In genomic region chr17:71826603-71827002, GRCm38 (mm10) we compare ENCODE assay signal across 30 mouse cellular contexts. TPM values are rescaled to one million over a fixed set of nuclear protein-coding genes. Genes with fewer than 3 reads are reported as not detected.
DNase-seq lines count a peak whose midpoint lies in the region; ATAC-seq lines count a peak whose summit lies in the region.
"Had no signal": no experiment of that assay in that cellular context is flagged by ENCODE, and none has a peak within 500 bp of the region (broad histone marks: within the 10 kb centered on the region; RNA-seq: fewer than 3 reads in every experiment).

No protein-coding gene starts in this region.

- H3K9me3 ChIP-seq in heart, embryonic 12.5 days (replicated peaks), result no peaks in the 10 kb centered on the region
- H3K9me3 ChIP-seq in limb, embryonic 10.5 days (replicated peaks), result no peaks in the 10 kb centered on the region
- no peaks in the 10 kb centered on the region for H3K9me3 ChIP-seq in hindbrain, embryonic 11.5 days (ENCODE audit: control insufficient read depth, low read length)
- H3K9me3 ChIP-seq: hindbrain, embryonic 13.5 days; megakaryocyte, embryonic 14.5 days; neural tube, embryonic 15.5 days had no signal

- H3K27me3 ChIP-seq in heart, embryonic 12.5 days (replicated peaks), result no peaks in the 10 kb centered on the region
- no peaks in the 10 kb centered on the region for H3K27me3 ChIP-seq in limb, embryonic 10.5 days (ENCODE audit: low read depth, poor library complexity, severe bottlenecking)
- no peaks in the 10 kb centered on the region for H3K27me3 ChIP-seq in hindbrain, embryonic 11.5 days (ENCODE audit: control insufficient read depth, insufficient read depth, low read length)
- H3K27me3 ChIP-seq: hindbrain, embryonic 13.5 days; neural tube, embryonic 15.5 days; Patski had no signal

- no peak overlapping the region for H3K4me3 ChIP-seq in heart, embryonic 12.5 days
- no peak overlapping the region for H3K4me3 ChIP-seq in limb, embryonic 10.5 days
- no peak overlapping the region for H3K4me3 ChIP-seq in hindbrain, embryonic 11.5 days (ENCODE audit: low read depth, low read length)
- H3K4me3 ChIP-seq: erythroblast, embryonic 14.5 days; hindbrain, embryonic 13.5 days; megakaryocyte, embryonic 14.5 days; neural tube, embryonic 15.5 days had no signal

- intact Hi-C loops in heart, postnatal 36 days (cut with DNase I), result no loop called here

- H3K9ac ChIP-seq in heart, embryonic 12.5 days, result no peak overlapping the region
- no peak overlapping the region for H3K9ac ChIP-seq in hindbrain, embryonic 11.5 days (ENCODE audit: low read depth, low read length)
- H3K9ac ChIP-seq: hindbrain, embryonic 13.5 days; liver, embryonic 14.5 days; lung, embryonic 14.5 days; neural tube, embryonic 15.5 days had no signal

- no peak for ATAC-seq in heart, embryonic 12.5 days (ENCODE audit: insufficient number of reproducible peaks, low FRiP score)
- ATAC-seq in hindbrain, embryonic 11.5 days (ENCODE audit: low FRiP score), result no peak
- no peak for ATAC-seq in megakaryocyte progenitor cell, adult 5-6 weeks (replicated peaks; ENCODE audit: poor library complexity)
- ATAC-seq: forebrain, embryonic 16.5 days; intestine, embryonic 16.5 days; Patski had no signal

- no peak overlapping the region for H3K4me2 ChIP-seq in heart, embryonic 12.5 days
- no peak overlapping the region for H3K4me2 ChIP-seq in hindbrain, embryonic 11.5 days (replicated peaks; ENCODE audit: low read depth, low read length)
- H3K4me2 ChIP-seq: hindbrain, embryonic 13.5 days; lung, embryonic 14.5 days; neural tube, embryonic 15.5 days had no signal

- H3K27ac ChIP-seq in heart, embryonic 12.5 days (ENCODE audit: poor library complexity, severe bottlenecking), result peak overlapping the region; percentile 27
- H3K27ac ChIP-seq in limb, embryonic 10.5 days, result 0 out of 2 replicates have a peak overlapping the region, but pooled peaks have one; percentile 42
- H3K27ac ChIP-seq in hindbrain, embryonic 11.5 days (ENCODE audit: low read depth, low read length), result no peak overlapping the region
- H3K27ac ChIP-seq: hindbrain, embryonic 13.5 days; liver, embryonic 14.5 days; neural tube, embryonic 15.5 days had no signal

- peaks cover 55% of the 10 kb centered on the region for H3K36me3 ChIP-seq in heart, embryonic 12.5 days
- H3K36me3 ChIP-seq in limb, embryonic 10.5 days, result no peaks in the 10 kb centered on the region
- H3K36me3 ChIP-seq in hindbrain, embryonic 11.5 days (ENCODE audit: control insufficient read depth, insufficient read depth, low read length), result no peaks in the 10 kb centered on the region
- H3K36me3 ChIP-seq: G1E had no signal

- DNase-seq in heart, postnatal 36 days, result no peak
- DNase-seq in lung, postnatal 10 days, result peak; percentile 15
- no peak for DNase-seq in lung, adult 18-20 months
- DNase-seq in NIH3T3 (ENCODE audit: low read depth), result peak; percentile 61
- DNase-seq in limb, embryonic 10.5 days (ENCODE audit: low spot score), result no peak
- no peak for DNase-seq in hindbrain, embryonic 11.5 days (ENCODE audit: low spot score)
- DNase-seq: adrenal gland, postnatal 14 days; cerebellum, adult 11-12 months; cerebellum, adult 9-11 months; gastrocnemius, postnatal 10 days; kidney, adult 9 months; kidney, postnatal 10 days; layer of hippocampus, adult 9-11 months; liver; midbrain, embryonic 14.5 days; retina, postnatal 1 day; right cerebral cortex, postnatal 14 days had no signal

- peaks cover 24% of the 10 kb centered on the region for H3K4me1 ChIP-seq in heart, embryonic 12.5 days (replicated peaks)
- peaks cover 40% of the 10 kb centered on the region for H3K4me1 ChIP-seq in limb, embryonic 10.5 days
- H3K4me1 ChIP-seq in hindbrain, embryonic 11.5 days (replicated peaks; ENCODE audit: control insufficient read depth, insufficient read depth, low read length), result no peaks in the 10 kb centered on the region
- H3K4me1 ChIP-seq: hindbrain, embryonic 13.5 days; megakaryocyte, embryonic 14.5 days had no signal

- WGBS in heart, embryonic 12.5 days, result 26% methylated on average over 3 of the region's 3 CpGs
- 74% methylated on average over 3 of the region's 3 CpGs for WGBS in limb, embryonic 10.5 days
- WGBS in hindbrain, embryonic 11.5 days, result 81% methylated on average over 3 of the region's 3 CpGs

RNA-seq across cellular contexts. Expression of gene Clip4, which starts 58.3 kb away (rescaled TPM):
- polyA plus RNA-seq in heart, embryonic 12.5 days (2016; fragmentation: Nextera tagmentation; extraction: Ambion mirVana), result 38.2 and 45.2 TPM in 2 replicates
- 100 to 1,000 TPM; 244 to 259 TPM for total RNA-seq in heart, postnatal 36 days (2021)
- polyA plus RNA-seq in limb, embryonic 10.5 days (2016; fragmentation: Nextera tagmentation; extraction: Ambion mirVana), result 2.0 and 2.3 TPM in 2 replicates
- 5.6 and 6.3 TPM in 2 replicates for polyA plus RNA-seq in hindbrain, embryonic 11.5 days (2014; fragmentation: Nextera tagmentation; extraction: Ambion mirVana)
- total RNA-seq in megakaryocyte progenitor cell, adult 5-6 weeks (2015), result 0.89 TPM in 1 of 2 replicates, not detected in the other
- total RNA-seq in megakaryocyte progenitor cell, adult 5-6 weeks (2017), result 0.17 TPM in 1 of 2 replicates, not detected in the other
- total RNA-seq: granulocyte monocyte progenitor cell, adult 5-6 weeks had no signal
- polyA plus RNA-seq: erythroblast, embryonic 14.5 days; G1E had no signal

Comparison
In these comparisons a context has a peak if more than half of its experiments do, and no peak if none do; other contexts are left out.
1. DNase-seq: peak in lung, postnatal 10 days (single experiment) and NIH3T3 (single experiment); none in heart, postnatal 36 days (0 of 2), lung, adult 18-20 months (0 of 2), limb, embryonic 10.5 days (single experiment) and hindbrain, embryonic 11.5 days (single experiment).